Mouse (Mus musculus) neural tube, embryonic 10.5 days (tissue): ENCODE data around the gene Eif2b4.

Experiments used
- DNase-seq: peaks from one replicate; pipeline ENCODE4 v3.0.0-alpha.2; 2017; ENCODE audit warnings: low spot score; ENCODE audit errors: extremely low spot score

Gene Eif2b4

GRCm38 (mm10) chr5:31199893-31200292, 6.7 kb upstream of the Eif2b4 start:
- DNase-seq = no peak

DNA sequence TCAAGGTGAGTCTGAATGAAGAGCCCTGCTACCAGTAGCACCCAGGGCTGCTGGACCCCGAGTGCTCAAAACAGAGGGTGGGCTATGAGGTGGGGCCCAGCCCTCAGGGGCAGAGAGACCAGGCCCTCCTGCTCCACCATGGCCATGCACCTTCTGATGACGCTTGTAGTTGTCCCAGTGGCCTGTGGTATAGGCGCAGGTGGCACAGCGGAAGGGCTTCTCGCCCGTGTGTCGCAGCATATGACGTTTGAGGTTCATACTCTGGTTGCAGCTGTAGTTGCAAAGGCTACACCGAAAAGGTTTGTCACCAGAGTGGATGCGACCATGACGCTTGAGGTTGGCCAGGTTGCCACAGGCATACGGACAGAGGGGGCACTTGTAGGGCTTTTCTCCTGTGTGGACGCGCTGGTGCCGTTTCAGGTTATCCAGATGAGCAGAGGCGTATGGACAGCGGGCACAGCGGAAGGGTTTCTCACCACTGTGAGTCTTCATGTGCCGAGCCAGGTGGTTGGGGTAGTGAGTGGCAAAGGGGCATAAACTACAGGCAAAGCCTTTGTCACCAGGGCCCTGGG, 6.2 kb upstream of the Eif2b4 start:
- no peak for DNase-seq

- DNase-seq = no peak
Measured at GRCm38 (mm10) chr5:31198616-31199320, 5.5 kb upstream of the Eif2b4 start.

DNA sequence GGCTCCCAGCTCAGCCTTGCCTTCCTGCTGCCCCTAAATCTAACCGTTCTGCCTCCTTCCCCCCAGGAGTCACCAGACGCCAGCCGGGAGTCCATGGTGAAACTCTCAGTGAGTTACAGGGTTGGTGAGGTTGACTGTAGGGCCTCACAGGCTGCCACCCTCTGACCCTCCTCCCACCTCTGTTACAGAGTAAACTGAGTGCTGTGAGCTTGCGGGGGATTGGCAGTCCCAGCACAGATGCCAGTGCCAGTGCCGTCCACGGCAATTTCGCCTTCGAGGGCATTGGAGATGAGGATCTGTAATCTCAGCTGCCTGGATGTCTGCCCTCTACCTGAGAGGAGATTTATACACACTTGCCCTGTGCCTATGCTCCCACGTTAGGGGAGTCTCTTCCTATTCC, 4.9 kb upstream of the Eif2b4 start:
- no peak for DNase-seq

DNA sequence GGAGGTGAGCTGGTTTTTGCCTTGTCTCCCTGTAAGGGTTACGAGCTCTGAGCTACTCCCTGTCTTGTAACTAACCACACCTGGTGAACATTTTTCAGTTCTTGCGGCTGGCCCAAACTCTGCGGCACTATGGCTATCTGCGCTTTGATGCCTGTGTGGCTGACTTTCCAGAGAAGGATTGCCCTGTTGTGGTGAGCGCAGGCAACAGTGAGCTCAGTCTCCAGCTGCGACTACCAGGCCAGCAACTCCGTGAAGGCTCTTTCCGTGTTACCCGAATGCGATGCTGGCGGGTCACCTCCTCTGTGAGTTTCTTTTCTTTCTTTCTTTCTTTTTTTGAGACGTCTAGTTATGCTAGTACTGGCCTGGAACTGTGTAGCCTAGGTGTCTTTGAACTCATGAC, 3.8 kb upstream of the Eif2b4 start:
- DNase-seq = no peak

- DNase-seq = no peak
Measured at GRCm38 (mm10) chr5:31196207-31196606, 3.0 kb upstream of the Eif2b4 start.

GRCm38 (mm10) chr5:31195671-31196070, 2.4 kb upstream of the Eif2b4 start:
- DNase-seq = no peak

- no peak for DNase-seq
Measured at GRCm38 (mm10) chr5:31194486-31195485, 1.6 kb upstream of the Eif2b4 start.

- no peak for DNase-seq
Measured at GRCm38 (mm10) chr5:31193631-31194281, 526 bp upstream of the Eif2b4 start.

GRCm38 (mm10) chr5:31192045-31192938, 938 bp downstream of the Eif2b4 start:
- DNase-seq = no peak

DNA sequence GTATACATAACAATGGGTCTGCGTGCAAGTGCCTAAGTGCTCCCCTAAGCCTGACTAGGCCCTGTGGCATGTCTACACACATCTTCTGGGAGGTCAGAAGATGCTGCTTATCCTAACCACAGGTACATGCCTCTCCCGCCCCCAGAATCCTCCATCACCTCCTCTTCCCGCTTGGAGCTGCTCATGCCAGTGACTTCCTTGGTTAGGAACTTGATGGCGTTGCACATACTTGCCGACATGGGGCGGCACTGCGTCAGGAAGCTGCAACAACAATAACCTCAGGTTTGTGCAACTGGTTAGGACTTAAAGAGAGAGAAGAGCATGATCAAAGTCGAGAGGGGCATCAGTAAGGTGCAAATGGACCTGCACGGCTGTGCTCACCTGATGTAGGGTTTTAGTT, 3.0 kb downstream of the Eif2b4 start:
- DNase-seq = no peak

DNA sequence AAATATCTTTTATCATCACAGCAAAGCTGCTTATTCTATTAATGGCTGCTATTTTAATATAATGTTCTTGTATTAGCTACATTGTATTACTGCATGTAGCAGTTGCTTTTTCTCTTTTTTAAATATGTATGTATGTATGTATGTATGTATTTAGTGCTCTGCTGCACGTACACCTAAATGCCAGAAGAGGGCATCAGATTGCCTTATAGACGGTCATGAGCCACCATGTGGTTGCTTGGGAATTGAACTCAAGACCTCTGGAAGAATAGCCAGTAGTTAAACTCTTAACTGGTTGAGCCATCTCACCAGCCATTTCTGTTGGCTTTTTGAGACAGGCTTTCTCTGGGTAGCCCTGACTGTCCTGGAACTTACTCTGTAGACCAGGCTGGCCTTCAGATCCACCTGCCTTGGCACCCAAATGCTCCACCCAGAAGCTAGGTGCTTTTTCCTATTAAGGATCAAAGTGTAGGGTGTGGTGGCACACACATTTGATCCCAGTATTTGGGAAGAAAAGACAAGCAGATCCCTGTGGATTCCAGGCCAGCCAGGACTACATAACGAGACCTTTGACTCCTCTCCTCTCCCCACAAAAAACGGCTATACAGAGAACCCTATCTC, 4.9 kb downstream of the Eif2b4 start:
- no peak for DNase-seq

GRCm38 (mm10) chr5:31183678-31184077, 9.6 kb downstream of the Eif2b4 start:
- DNase-seq = no peak

- no peak for DNase-seq
Measured at GRCm38 (mm10) chr5:31181183-31181770, 12.0 kb downstream of the Eif2b4 start.

GRCm38 (mm10) chr5:31179766-31180630, 13.2 kb downstream of the Eif2b4 start, which contains the start of the genes Gm29609 and Gtf3c2:
Gene Gm29609 (minus strand): TSS chr5:31179911.
Gene Gtf3c2 (minus strand): TSS chr5:31180144.
- peak; percentile 91 for DNase-seq

DNA sequence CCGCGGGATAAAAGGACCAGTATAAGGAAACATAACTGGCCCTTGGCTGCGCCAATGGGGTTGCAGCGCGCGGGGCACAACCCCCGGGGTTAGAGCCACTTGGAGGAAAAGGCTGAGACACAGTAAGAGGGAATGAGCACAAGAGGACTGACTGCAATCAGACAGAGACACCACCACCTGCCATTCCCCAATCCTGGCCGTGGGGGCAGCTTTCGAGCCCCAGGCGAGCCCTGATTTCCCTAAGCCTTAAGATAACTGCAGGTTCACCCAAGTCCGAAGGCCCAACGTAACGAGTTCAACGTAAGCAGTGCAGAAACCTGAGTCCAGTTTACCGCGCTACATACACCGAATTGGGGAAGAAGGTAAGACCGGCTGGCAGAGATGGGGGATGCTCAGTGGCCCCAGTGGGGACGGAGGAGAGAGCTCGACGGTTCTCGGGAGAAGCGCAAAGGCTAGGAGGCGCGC, 13.9 kb downstream of the Eif2b4 start:
- DNase-seq = no peak

- no peak for DNase-seq
Measured at GRCm38 (mm10) chr5:31168630-31169029, 24.6 kb downstream of the Eif2b4 start.

GRCm38 (mm10) chr5:31164878-31165277, 28.4 kb downstream of the Eif2b4 start:
- DNase-seq = no peak
